Mouse (Mus musculus) C2C12 (cell line): ENCODE measurements around the gene Ap3d1. TPM values are rescaled to one million over a fixed set of nuclear protein-coding genes. Genes with fewer than 3 reads are reported as not detected.

Source experiments
- H3K27me3 ChIP-seq: one replicate; pipeline ENCODE4 v1.6.1; 2011; ENCODE audit not compliant: control insufficient read depth, insufficient read depth, insufficient read length
- H3K36me3 ChIP-seq: one replicate; pipeline ENCODE4 v1.6.1; 2011; ENCODE audit not compliant: control insufficient read depth, insufficient read depth
- H3K4me3 ChIP-seq: one replicate; pipeline ENCODE4 v1.5.1; 2011; ENCODE audit warnings: mild to moderate bottlenecking, control low read depth; ENCODE audit not compliant: poor library complexity, insufficient read depth, severe bottlenecking
- H3K79me2 ChIP-seq: one replicate; pipeline ENCODE4 v1.6.1; 2011; ENCODE audit not compliant: control insufficient read depth, insufficient read depth
- H3K79me3 ChIP-seq: one replicate; pipeline ENCODE4 v1.6.1; 2011; ENCODE audit warnings: low read depth, control low read depth
- H3ac ChIP-seq: one replicate; pipeline ENCODE3; 2011; ENCODE audit warnings: low read depth; ENCODE audit not compliant: control insufficient read depth, insufficient read length
- CEBPB ChIP-seq: IDR thresholded peaks from one replicate; pipeline ENCODE4 v1.6.1; 2011; ENCODE audit warnings: low read depth, mild to moderate bottlenecking, control low read depth, moderate library complexity
- CTCF ChIP-seq: IDR thresholded peaks from one replicate; pipeline ENCODE4 v1.5.1; 2011; ENCODE audit not compliant: control insufficient read depth, insufficient read depth, insufficient read length
- FOSL1 ChIP-seq: IDR thresholded peaks from one replicate; pipeline ENCODE4 v1.8.0; 2011; ENCODE audit warnings: mild to moderate bottlenecking, low read length; ENCODE audit not compliant: poor library complexity, insufficient read depth, severe bottlenecking
- MAX ChIP-seq: IDR thresholded peaks from one replicate; pipeline ENCODE4 v1.6.1; 2011; ENCODE audit warnings: mild to moderate bottlenecking, control low read depth
- MYOD1 ChIP-seq: IDR thresholded peaks from one replicate; pipeline ENCODE4 v1.6.1; 2011; ENCODE audit warnings: low read depth; ENCODE audit not compliant: control insufficient read depth, insufficient read length
- MYOG ChIP-seq: IDR thresholded peaks from one replicate; pipeline ENCODE4 v1.6.1; 2011; ENCODE audit not compliant: control insufficient read depth, insufficient read length; ENCODE audit errors: extremely low read depth
- USF1 ChIP-seq: IDR thresholded peaks from one replicate; pipeline ENCODE4 v1.6.1; 2011; ENCODE audit warnings: low read depth, mild to moderate bottlenecking, control low read depth, moderate library complexity
- polyA plus RNA-seq: library from polyadenylated mRNA; unstranded; fragments of >200 nt; fragmentation: generic; extraction: Trizol; gene quantifications from one replicate; pipeline ENCODE4 v1.2.1, GENCODE M21; 2012; ENCODE audit warnings: missing spikeins

Gene Ap3d1
- polyA plus RNA-seq, 1 experiment, result 51.3 TPM

DNA sequence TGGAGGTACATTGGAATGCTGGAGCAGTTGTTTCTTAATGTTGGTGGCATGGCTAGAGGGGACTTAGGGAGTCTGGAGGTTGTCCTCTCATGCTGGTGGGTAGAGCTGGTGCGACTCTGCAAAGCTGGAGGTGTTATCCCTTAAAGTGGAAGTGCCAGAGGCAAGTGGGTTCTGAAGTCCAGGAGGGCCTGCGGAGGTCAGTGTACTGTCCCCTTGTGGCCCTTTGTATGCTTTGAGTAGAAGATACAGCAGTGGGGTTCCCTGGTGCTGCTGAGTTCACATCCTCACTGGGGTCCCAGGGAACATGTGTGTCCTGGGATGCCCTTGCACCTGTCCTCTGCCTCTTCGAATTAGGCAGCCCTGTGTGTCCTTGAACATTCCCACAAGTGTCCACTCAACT lies 14.0 kb upstream of the Ap3d1 start:
- Histone ChIP-seq H3K79me3 (peaks cover 56% of the 10 kb centered on the region), H3K4me3 (peak overlapping the region; percentile 78), H3K27me3 (no peaks in the 10 kb centered on the region), H3K36me3 (no peaks in the 10 kb centered on the region), H3K79me2 (peaks cover 61% of the 10 kb centered on the region), H3ac (peak overlapping the region; percentile 96)
- TF ChIP-seq USF1 (no peak), MYOG (no peak), MAX (no peak), CTCF (no peak), FOSL1 (no peak), MYOD1 (no peak), CEBPB (no peak)

DNA sequence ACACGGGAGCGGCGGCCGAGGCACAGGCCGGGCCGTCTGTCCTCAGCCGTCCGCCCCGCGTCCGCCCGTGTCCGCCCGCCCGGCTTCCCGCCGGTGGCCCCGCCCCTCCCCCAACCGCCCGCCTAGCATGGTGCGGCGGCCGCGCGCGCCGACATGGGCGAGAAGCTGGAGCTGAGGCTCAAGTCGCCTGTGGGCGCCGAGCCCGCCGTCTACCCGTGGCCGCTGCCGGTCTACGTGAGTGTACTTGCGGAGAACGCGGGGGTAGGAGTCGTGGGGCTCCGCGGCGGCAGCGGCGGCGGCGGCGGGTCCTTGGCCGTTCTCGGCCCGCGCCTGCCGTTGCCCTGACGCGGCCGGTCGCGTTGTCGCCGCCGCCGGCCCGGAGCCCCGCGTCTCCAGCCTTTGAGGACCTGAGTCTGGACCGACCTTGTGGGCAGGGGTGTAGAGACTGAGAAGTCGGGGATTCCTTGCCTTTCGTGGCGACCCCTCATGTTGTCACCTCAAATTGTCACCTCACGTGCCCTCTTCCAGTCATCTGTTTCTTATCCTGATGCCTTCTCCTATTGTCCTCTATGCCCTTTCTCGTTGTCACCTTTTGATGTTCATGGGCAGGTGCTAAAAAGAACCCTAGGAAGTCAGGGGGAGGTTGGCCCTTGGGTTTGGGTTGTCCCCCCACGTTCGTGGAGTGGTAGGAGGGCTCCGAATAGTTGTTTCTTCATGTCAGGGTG lies 13.4 kb upstream of the Ap3d1 start:
- Histone ChIP-seq H3K27me3 (no peaks in the 10 kb centered on the region), H3K36me3 (no peaks in the 10 kb centered on the region), H3K79me3 (peaks cover 50% of the 10 kb centered on the region), H3K4me3 (peak overlapping the region; percentile 78), H3K79me2 (peaks cover 54% of the 10 kb centered on the region), H3ac (peak overlapping the region; percentile 96)
- TF ChIP-seq MYOG (no peak), MAX (no peak), USF1 (no peak), CTCF (no peak), FOSL1 (no peak), MYOD1 (no peak), CEBPB (no peak)

DNA sequence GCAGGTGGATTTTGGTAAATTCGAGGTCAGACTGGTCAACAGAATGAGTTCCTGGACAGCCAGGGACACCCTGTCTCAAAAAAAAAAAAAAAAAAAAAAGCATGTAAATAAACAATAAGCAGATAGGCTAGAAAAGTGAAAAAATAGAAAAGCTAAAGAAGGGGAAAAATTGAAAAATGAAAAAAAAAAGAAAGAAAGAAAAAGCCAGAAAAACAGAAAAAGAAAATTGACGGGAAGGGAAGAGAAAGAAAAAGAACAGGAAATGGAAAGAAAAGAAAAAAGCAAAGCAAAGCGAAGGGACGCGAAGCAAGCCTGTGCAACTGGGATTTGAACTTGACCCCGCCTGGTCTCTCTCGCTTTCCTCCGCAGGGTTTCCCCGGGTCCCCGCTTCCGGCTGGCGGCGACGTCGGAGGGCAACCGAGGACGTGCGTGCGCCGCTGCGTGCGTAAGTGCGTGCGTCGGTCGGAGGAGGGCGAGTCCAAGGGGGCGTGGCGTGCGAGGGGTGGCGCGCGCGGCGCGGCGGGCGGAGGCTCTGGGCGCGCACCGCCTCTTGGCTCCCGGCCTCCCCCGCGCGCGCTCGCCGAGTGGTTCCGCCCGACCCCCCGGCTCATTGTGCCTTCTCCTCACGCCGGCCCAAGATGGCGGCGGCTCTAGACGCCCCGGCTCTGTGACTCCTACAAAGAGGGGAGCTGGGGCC lies 12.7 kb upstream of the Ap3d1 start, which contains the start of gene Dot1l:
Gene Dot1l (plus strand): TSS at position 613 of the 697 bp plus-strand sequence.
- no peak for TF ChIP-seq CEBPB
- peak; percentile 32 for TF ChIP-seq MAX
- TF ChIP-seq MYOD1, result no peak
- TF ChIP-seq CTCF, result no peak
- H3K79me2 ChIP-seq, result peaks cover 47% of the 10 kb centered on the region
- H3K36me3 ChIP-seq, result no peaks in the 10 kb centered on the region
- peak within 1 kb of the TSS; percentile 78 for H3K4me3 ChIP-seq
- H3K79me3 ChIP-seq, result peaks cover 43% of the 10 kb centered on the region
- no peaks in the 10 kb centered on the region for H3K27me3 ChIP-seq
- H3ac ChIP-seq, result peak within 1 kb of the TSS; percentile 96

DNA sequence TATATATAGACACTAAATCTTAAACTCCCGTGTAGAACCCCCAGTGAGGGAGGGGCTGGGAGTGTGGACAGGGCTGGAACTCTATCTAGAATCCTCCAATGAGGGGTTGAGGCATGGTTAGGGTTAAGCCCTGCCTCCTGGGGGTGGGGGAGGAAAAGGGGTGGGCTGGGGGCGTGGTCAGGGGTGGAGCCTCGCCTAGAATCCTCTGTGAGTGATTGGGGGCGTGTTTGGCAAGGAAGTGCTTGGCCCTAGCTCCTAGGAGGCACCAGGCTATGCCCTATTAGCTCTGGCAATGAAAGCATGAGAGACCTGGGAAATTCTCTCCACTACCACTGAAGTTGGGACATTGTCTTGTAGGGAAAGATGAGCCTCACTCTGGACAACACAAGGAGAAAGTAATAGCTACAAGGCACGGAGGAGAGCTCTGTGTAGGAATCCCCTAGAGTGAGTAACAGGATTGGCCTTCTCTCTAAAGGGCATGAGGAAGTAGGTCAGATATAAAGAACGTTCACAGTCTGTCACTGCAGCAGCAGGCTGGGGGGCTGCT lies 10.1 kb upstream of the Ap3d1 start:
- peaks cover 17% of the 10 kb centered on the region for H3K79me3 ChIP-seq
- no peak overlapping the region for H3ac ChIP-seq
- peaks cover 21% of the 10 kb centered on the region for H3K79me2 ChIP-seq
- H3K36me3 ChIP-seq, result no peaks in the 10 kb centered on the region
- TF ChIP-seq CTCF (no peak), MAX (no peak), CEBPB (no peak), MYOD1 (no peak), FOSL1 (no peak), USF1 (no peak), MYOG (no peak)
- H3K27me3 ChIP-seq, result no peaks in the 10 kb centered on the region
- H3K4me3 ChIP-seq, result no peak overlapping the region

DNA sequence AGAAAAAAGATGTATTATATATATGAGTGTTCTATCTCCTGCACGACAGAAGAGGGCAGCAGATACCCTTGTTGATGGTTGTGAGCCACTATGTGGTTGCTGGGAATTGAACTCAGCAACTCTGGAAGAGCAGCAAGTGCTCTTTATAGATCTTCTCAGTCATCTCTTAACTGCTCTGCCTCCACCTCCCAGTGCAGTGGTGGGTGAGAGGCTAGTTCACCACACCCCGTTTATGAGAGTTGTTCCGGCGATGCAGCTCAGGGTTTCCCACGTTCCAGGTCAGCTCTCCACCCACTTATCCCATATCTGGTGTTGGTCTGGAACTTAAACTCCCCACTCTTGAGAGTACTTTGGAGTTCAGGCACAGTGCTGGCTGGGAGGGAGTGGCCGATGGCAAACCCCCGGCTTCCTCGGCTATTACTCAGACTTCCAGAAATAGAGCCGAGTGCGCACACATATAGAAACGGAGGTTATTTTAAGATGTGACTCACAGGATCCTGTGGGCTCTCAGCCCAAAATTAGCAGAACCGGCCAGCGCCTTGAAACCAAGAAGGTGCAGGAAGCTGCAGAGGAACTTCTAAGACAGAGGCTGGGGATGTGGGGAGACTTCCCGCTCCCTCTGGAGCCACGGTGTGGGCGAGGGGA lies 9.2 kb upstream of the Ap3d1 start:
- Histone ChIP-seq H3ac (no peak overlapping the region), H3K79me2 (peaks cover 13% of the 10 kb centered on the region), H3K4me3 (no peak overlapping the region), H3K27me3 (no peaks in the 10 kb centered on the region), H3K79me3 (peaks cover 9% of the 10 kb centered on the region), H3K36me3 (no peaks in the 10 kb centered on the region)
- TF ChIP-seq FOSL1 (peak; percentile 89), MAX (no peak)
